In the genomic region with DNA sequence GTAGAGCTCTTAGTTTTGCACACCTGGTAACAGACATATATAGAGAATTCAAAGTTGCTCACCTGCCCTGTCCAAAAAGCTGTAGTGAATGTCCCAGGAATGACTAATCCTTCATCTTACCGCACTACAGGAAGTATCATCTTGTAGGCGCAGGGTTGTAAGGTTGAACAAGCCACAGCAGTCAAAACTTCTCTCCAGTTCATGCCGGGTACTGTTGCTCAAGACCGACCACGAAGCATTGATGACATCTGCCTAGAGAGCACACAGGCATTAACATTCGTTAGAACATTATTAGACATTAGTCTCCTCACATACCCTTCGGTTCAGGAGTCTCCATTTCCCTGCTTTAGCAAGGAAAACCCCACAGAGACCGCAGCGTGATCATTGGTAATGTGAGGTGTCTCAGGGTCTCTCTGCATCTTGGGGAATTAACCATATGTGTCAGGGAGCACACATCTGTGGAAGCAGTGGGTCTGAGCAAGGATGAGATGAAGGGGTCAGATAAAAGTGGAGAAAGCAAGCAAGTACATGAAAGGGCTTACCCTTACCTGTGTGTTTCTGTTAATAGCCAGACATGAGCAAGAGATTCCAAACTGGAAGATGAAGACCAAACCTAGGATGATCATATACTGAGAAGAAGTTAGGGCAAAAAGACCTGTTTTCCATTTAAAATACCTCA, we compare ENCODE assay signal across 8 mouse cellular contexts. TPM values are rescaled to one million over a fixed set of nuclear protein-coding genes. Genes with fewer than 3 reads are reported as not detected.
A peak's percentile ranks its signal among the peaks of the same experiment; 100 is the strongest.
DNase-seq lines count a peak whose midpoint lies in the region; ATAC-seq and TF ChIP-seq lines count a peak whose summit lies in the region.

No protein-coding gene starts in this region.

- no peak overlapping the region for H3K9ac ChIP-seq in CH12.LX (ENCODE audit: insufficient read depth, low read depth)
- H3K9ac ChIP-seq in forebrain, postnatal 0 days: peak overlapping the region; percentile 54; the same call in 1 of the 2 replicates
- H3K9ac ChIP-seq in liver, embryonic 15.5 days: no peak overlapping the region

- no peak for ATAC-seq in forebrain, postnatal 0 days
- ATAC-seq in liver, embryonic 15.5 days (ENCODE audit: insufficient read depth): no peak

- dilution Hi-C loops in CH12.LX (cut with MboI; ENCODE audit: extremely low pct_ligation_motif_present, extremely low pct_unique_long_range_greater_than_20kb, low sequenced_read_pairs): no loop called here

- no peak for TF ChIP-seq RAD21 in CH12.LX (IDR thresholded peaks at IDR 0.05; ENCODE audit: low read depth, low read length)

- no peak for TF ChIP-seq CTCF in gastrocnemius, adult 2 months (IDR thresholded peaks at IDR 0.05)
- TF ChIP-seq CTCF in CH12.LX (conservative IDR thresholded peaks at IDR 0.05 in 1 of 2, IDR thresholded peaks at IDR 0.05 in 1 of 2; ENCODE audit: low read depth in 2 of 2, low read length in 2 of 2): no peak
- no peak for TF ChIP-seq CTCF in forebrain, postnatal 0 days (IDR thresholded peaks at IDR 0.05; ENCODE audit: low read depth)

- peak; percentile 17; the same call in 1 of the 2 replicates for TF ChIP-seq EP300 in CH12.LX (IDR thresholded peaks at IDR 0.05; ENCODE audit: low read length)

- peaks cover 10 to 43% of the 10 kb centered on the region in 2 experiments for H3K4me1 ChIP-seq in CH12.LX (ENCODE audit: control insufficient read depth in 1 of 2, insufficient read depth in 2 of 2)
- peaks cover 21% of the 10 kb centered on the region for H3K4me1 ChIP-seq in forebrain, postnatal 0 days (ENCODE audit: insufficient read depth)
- peaks cover 72% of the 10 kb centered on the region for H3K4me1 ChIP-seq in liver, embryonic 15.5 days (replicated peaks)

- intact Hi-C loops in gastrocnemius, adult 2 months (cut with DNase I): no loop called here

- TF ChIP-seq POLR2A in CH12.LX (IDR thresholded peaks at IDR 0.05; ENCODE audit: low read depth, low read length): no peak; the same call in 1 of the 2 replicates

- H3K36me3 ChIP-seq in CH12.LX (replicated peaks in 1 of 2; ENCODE audit: control insufficient read depth in 1 of 2, insufficient read depth in 1 of 2, low read length in 1 of 2): peaks cover 37 to 45% of the 10 kb centered on the region in 2 experiments
- peaks cover 42% of the 10 kb centered on the region for H3K36me3 ChIP-seq in forebrain, postnatal 0 days (ENCODE audit: insufficient read depth)
- peaks cover 37% of the 10 kb centered on the region for H3K36me3 ChIP-seq in liver, embryonic 15.5 days (replicated peaks)

- H3K79me2 ChIP-seq in CH12.LX (replicated peaks; ENCODE audit: control insufficient read depth, extremely low read depth, insufficient read depth, poor library complexity, severe bottlenecking): peaks cover 26% of the 10 kb centered on the region

- no peaks in the 10 kb centered on the region for H3K27me3 ChIP-seq in CH12.LX (replicated peaks)
- H3K27me3 ChIP-seq in forebrain, postnatal 0 days (ENCODE audit: insufficient read depth, low read length): no peaks in the 10 kb centered on the region
- H3K27me3 ChIP-seq in liver, embryonic 15.5 days: no peaks in the 10 kb centered on the region

- no peak for DNase-seq in gastrocnemius, adult 2 months
- no peak for DNase-seq in gastrocnemius, postnatal 4 days (ENCODE audit: low spot score in 2 of 2)
- no peak for DNase-seq in CH12.LX (ENCODE audit: extremely low read depth)
- DNase-seq in forebrain, postnatal 0 days: no peak
- DNase-seq in adrenal gland, postnatal 36 days: no peak
- DNase-seq in gastrocnemius, postnatal 10 days: no peak
- no peak for DNase-seq in layer of hippocampus, adult 18-20 months (ENCODE audit: low spot score in 2 of 2)

- peak overlapping the region; percentile 91; the same call in 1 of the 2 replicates for H3K4me3 ChIP-seq in gastrocnemius, adult 2 months
- no peak overlapping the region for H3K4me3 ChIP-seq in CH12.LX (replicated peaks in 1 of 3; ENCODE audit: low read depth in 2 of 3, low read length in 2 of 3, poor library complexity in 1 of 3)
- H3K4me3 ChIP-seq in forebrain, postnatal 0 days (ENCODE audit: low read depth, low read length): no peak overlapping the region
- peak overlapping the region; percentile 67 for H3K4me3 ChIP-seq in liver, embryonic 15.5 days (replicated peaks)

- peak overlapping the region; percentile 64; the same call in 1 of the 2 replicates for H3K4me2 ChIP-seq in CH12.LX (ENCODE audit: insufficient read depth, low read depth, poor library complexity, severe bottlenecking)
- peak overlapping the region; percentile 93 for H3K4me2 ChIP-seq in forebrain, postnatal 0 days (ENCODE audit: low read depth)
- H3K4me2 ChIP-seq in liver, embryonic 15.5 days: peak overlapping the region; percentile 85

- no peak overlapping the region for H3K27ac ChIP-seq in gastrocnemius, adult 2 months
- H3K27ac ChIP-seq in CH12.LX (ENCODE audit: insufficient read depth, low read depth): peak overlapping the region; percentile 63
- H3K27ac ChIP-seq in forebrain, postnatal 0 days (ENCODE audit: low read depth, low read length): no peak overlapping the region
- peak overlapping the region; percentile 66 for H3K27ac ChIP-seq in liver, embryonic 15.5 days (replicated peaks)

- in situ Hi-C loops in CH12.LX (cut with MboI; ENCODE audit: low pct_ligation_motif_present, low pct_unique_long_range_greater_than_20kb, low sequenced_read_pairs): no loop called here

- 76% methylated on average over 9 of the region's 9 CpGs for WGBS in forebrain, postnatal 0 days
- WGBS in liver, embryonic 15.5 days (ENCODE audit: insufficient replicate concordance): 41% methylated on average over 9 of the region's 9 CpGs

- H3K9me3 ChIP-seq in CH12.LX (replicated peaks; ENCODE audit: low read length): no peaks in the 10 kb centered on the region
- no peaks in the 10 kb centered on the region for H3K9me3 ChIP-seq in forebrain, postnatal 0 days (ENCODE audit: low read length)
- no peaks in the 10 kb centered on the region for H3K9me3 ChIP-seq in liver, embryonic 15.5 days (replicated peaks)

RNA-seq across cellular contexts. Expression of gene Tspan31, which starts 1.6 kb away (rescaled TPM):
- 10 to 100 TPM; 21.6 to 29.9 TPM for total RNA-seq in gastrocnemius, adult 2 months (2021)
- total RNA-seq in gastrocnemius, postnatal 4 days (2021): 10 to 100 TPM; 39.5 to 44.3 TPM
- total RNA-seq in CH12.LX (2012; rRNA removed) (81.5 and 85.9 TPM in 2 replicates), CH12.LX (2014; rRNA removed) (110 and 148 TPM in 2 replicates)
- 72.8 and 79.9 TPM in 2 replicates for polyA plus RNA-seq in CH12.LX (2012; ENCODE audit: insufficient read length, low read depth)
- total RNA-seq in forebrain, postnatal 0 days (2014; rRNA removed): 105 and 201 TPM in 2 replicates
- 83.9 and 98.1 TPM in 2 replicates for polyA plus RNA-seq in forebrain, postnatal 0 days (2015; fragmentation: Nextera tagmentation; extraction: Ambion mirVana)
- 77.4 and 84.3 TPM in 2 replicates for polyA plus RNA-seq in liver, embryonic 15.5 days (2015; fragmentation: Nextera tagmentation; extraction: Ambion mirVana)
- total RNA-seq in adrenal gland, postnatal 36 days (2021): 100 to 1,000 TPM; 106 to 118 TPM
- 10 to 100 TPM; 29.7 to 32.0 TPM for total RNA-seq in gastrocnemius, postnatal 10 days (2021)
- total RNA-seq in layer of hippocampus, adult 18-20 months (2021): 10 to 100 TPM; 60.3 to 60.7 TPM

RNA-seq across cellular contexts. Expression of gene Cdk4, which starts 5.2 kb away (rescaled TPM):
- 10 to 100 TPM; 33.5 to 40.5 TPM for total RNA-seq in gastrocnemius, adult 2 months (2021)
- 100 to 1,000 TPM; 225 to 253 TPM for total RNA-seq in gastrocnemius, postnatal 4 days (2021)
- total RNA-seq in CH12.LX (2012; rRNA removed) (257 and 304 TPM in 2 replicates), CH12.LX (2014; rRNA removed) (799 and 864 TPM in 2 replicates)
- 839 and 921 TPM in 2 replicates for polyA plus RNA-seq in CH12.LX (2012; ENCODE audit: insufficient read length, low read depth)
- 432 and 445 TPM in 2 replicates for total RNA-seq in forebrain, postnatal 0 days (2014; rRNA removed)
- polyA plus RNA-seq in forebrain, postnatal 0 days (2015; fragmentation: Nextera tagmentation; extraction: Ambion mirVana): 656 and 790 TPM in 2 replicates
- 338 and 361 TPM in 2 replicates for polyA plus RNA-seq in liver, embryonic 15.5 days (2015; fragmentation: Nextera tagmentation; extraction: Ambion mirVana)
- 100 to 1,000 TPM; 213 to 225 TPM for total RNA-seq in adrenal gland, postnatal 36 days (2021)
- total RNA-seq in gastrocnemius, postnatal 10 days (2021): 100 to 1,000 TPM; 122 to 147 TPM
- 10 to 100 TPM; 83.9 to 91.1 TPM for total RNA-seq in layer of hippocampus, adult 18-20 months (2021)

RNA-seq across cellular contexts. Expression of gene Agap2, which starts 6.6 kb away (rescaled TPM):
- 1 to 10 TPM; 1.6 TPM for total RNA-seq in gastrocnemius, adult 2 months (2021)
- 1 to 10 TPM; 1.7 to 2.6 TPM for total RNA-seq in gastrocnemius, postnatal 4 days (2021)
- total RNA-seq in CH12.LX (2012; rRNA removed): 43.5 and 46.0 TPM in 2 replicates
- total RNA-seq in CH12.LX (2014; rRNA removed): 24.8 and 27.8 TPM in 2 replicates
- 26.1 and 27.8 TPM in 2 replicates for polyA plus RNA-seq in CH12.LX (2012; ENCODE audit: insufficient read length, low read depth)
- total RNA-seq in forebrain, postnatal 0 days (2014; rRNA removed): 220 and 258 TPM in 2 replicates
- polyA plus RNA-seq in forebrain, postnatal 0 days (2015; fragmentation: Nextera tagmentation; extraction: Ambion mirVana): 3.5 and 4.6 TPM in 2 replicates
- 0.35 and 0.67 TPM in 2 replicates for polyA plus RNA-seq in liver, embryonic 15.5 days (2015; fragmentation: Nextera tagmentation; extraction: Ambion mirVana)
- total RNA-seq in adrenal gland, postnatal 36 days (2021): 1 to 10 TPM; 2.2 to 3.4 TPM
- 1 to 10 TPM; 2.7 to 3.4 TPM for total RNA-seq in gastrocnemius, postnatal 10 days (2021)
- 100 to 1,000 TPM; 807 to 841 TPM for total RNA-seq in layer of hippocampus, adult 18-20 months (2021)

RNA-seq across cellular contexts. Expression of gene March9, which starts 8.5 kb away (rescaled TPM):
- total RNA-seq in gastrocnemius, adult 2 months (2021): 1 to 10 TPM in 1 of 2 experiments, under 1 TPM in 1; 0.45 to 1.2 TPM
- total RNA-seq in gastrocnemius, postnatal 4 days (2021): 1 to 10 TPM; 1.6 to 1.7 TPM
- total RNA-seq in CH12.LX (2012; rRNA removed) (3.4 and 3.6 TPM in 2 replicates), CH12.LX (2014; rRNA removed) (0.58 and 0.68 TPM in 2 replicates)
- 0.97 and 1.0 TPM in 2 replicates for polyA plus RNA-seq in CH12.LX (2012; ENCODE audit: insufficient read length, low read depth)
- 70.7 and 75.8 TPM in 2 replicates for total RNA-seq in forebrain, postnatal 0 days (2014; rRNA removed)
- polyA plus RNA-seq in forebrain, postnatal 0 days (2015; fragmentation: Nextera tagmentation; extraction: Ambion mirVana): 7.9 and 8.1 TPM in 2 replicates
- polyA plus RNA-seq in liver, embryonic 15.5 days (2015; fragmentation: Nextera tagmentation; extraction: Ambion mirVana): 0.03 TPM in 1 of 2 replicates, not detected in the other
- 1 to 10 TPM; 9.3 to 9.7 TPM for total RNA-seq in adrenal gland, postnatal 36 days (2021)
- total RNA-seq in gastrocnemius, postnatal 10 days (2021): 1 to 10 TPM; 1.1 to 2.0 TPM
- 10 to 100 TPM; 20.5 to 21.9 TPM for total RNA-seq in layer of hippocampus, adult 18-20 months (2021)

RNA-seq across cellular contexts. Expression of gene Cyp27b1, which starts 20.4 kb away (rescaled TPM):
- total RNA-seq in gastrocnemius, adult 2 months (2021): under 1 TPM in 1 of 2 experiments, not detected in 1; 0.11 TPM
- total RNA-seq in gastrocnemius, postnatal 4 days (2021): under 1 TPM; 0.78 to 0.86 TPM
- 0.34 and 0.42 TPM in 2 replicates for total RNA-seq in CH12.LX (2012; rRNA removed)
- total RNA-seq in CH12.LX (2014; rRNA removed): 0.32 TPM in 2 replicates
- polyA plus RNA-seq in CH12.LX (2012; ENCODE audit: insufficient read length, low read depth): 0.89 and 1.4 TPM in 2 replicates
- 0.08 and 0.33 TPM in 2 replicates for total RNA-seq in forebrain, postnatal 0 days (2014; rRNA removed)
- 0.11 TPM in 2 replicates for polyA plus RNA-seq in forebrain, postnatal 0 days (2015; fragmentation: Nextera tagmentation; extraction: Ambion mirVana)
- not detected in 2 replicates for polyA plus RNA-seq in liver, embryonic 15.5 days (2015; fragmentation: Nextera tagmentation; extraction: Ambion mirVana)
- under 1 TPM; 0.26 to 0.76 TPM for total RNA-seq in adrenal gland, postnatal 36 days (2021)
- total RNA-seq in gastrocnemius, postnatal 10 days (2021): under 1 TPM; 0.45 to 0.49 TPM
- 1 to 10 TPM in 1 of 2 experiments, under 1 TPM in 1; 0.91 to 1.2 TPM for total RNA-seq in layer of hippocampus, adult 18-20 months (2021)

Comparison
In these comparisons a context has a peak if more than half of its experiments do, and no peak if none do; other contexts are left out.
1. H3K27ac ChIP-seq: peak in CH12.LX (single experiment) and liver, embryonic 15.5 days (single experiment); none in gastrocnemius, adult 2 months (single experiment) and forebrain, postnatal 0 days (single experiment).
2. H3K4me3 ChIP-seq: peak in gastrocnemius, adult 2 months (single experiment) and liver, embryonic 15.5 days (single experiment); none in CH12.LX (0 of 3) and forebrain, postnatal 0 days (single experiment).
3. RNA of gene Agap2, which starts 6.6 kb away (total RNA-seq): 807 to 841 TPM in layer of hippocampus, adult 18-20 months, 220 to 258 TPM in forebrain, postnatal 0 days and 24.8 to 46.0 TPM in CH12.LX; 2.2 to 3.4 TPM in adrenal gland, postnatal 36 days, 2.7 to 3.4 TPM in gastrocnemius, postnatal 10 days, 1.7 to 2.6 TPM in gastrocnemius, postnatal 4 days and 1.6 TPM in gastrocnemius, adult 2 months; every median in the first group is over 4 times any median in the second.
4. Peak in every context shown above with its lines, with median percentiles within 50 percentile points of each other: H3K4me2 ChIP-seq.